Mouse (Mus musculus) lung, adult 2 months (tissue): Measurements from ENCODE around the gene Ak4.

ENCODE experiments used
- CTCF ChIP-seq: fragments of 200-500 bp; IDR thresholded peaks from 2 replicates; pipeline ENCODE4 v1.5.1; 2011; ENCODE audit warnings: mild to moderate bottlenecking, low read length, control low read depth; ENCODE audit not compliant: insufficient read depth
- POLR2A ChIP-seq: fragments of 200-500 bp; IDR thresholded peaks from 2 replicates; pipeline ENCODE4 v1.6.1; 2011; ENCODE audit warnings: low read depth, mild to moderate bottlenecking, control low read depth, low read length, borderline replicate concordance; ENCODE audit errors: extremely low read depth

GRCm38 (mm10) chr4:101508851-101509577 lies 89.9 kb downstream of the Ak4 start:
- TF ChIP-seq POLR2A (no peak), CTCF (no peak)
